Mouse (Mus musculus): ENCODE measurements around the gene Trim71.

DNA sequence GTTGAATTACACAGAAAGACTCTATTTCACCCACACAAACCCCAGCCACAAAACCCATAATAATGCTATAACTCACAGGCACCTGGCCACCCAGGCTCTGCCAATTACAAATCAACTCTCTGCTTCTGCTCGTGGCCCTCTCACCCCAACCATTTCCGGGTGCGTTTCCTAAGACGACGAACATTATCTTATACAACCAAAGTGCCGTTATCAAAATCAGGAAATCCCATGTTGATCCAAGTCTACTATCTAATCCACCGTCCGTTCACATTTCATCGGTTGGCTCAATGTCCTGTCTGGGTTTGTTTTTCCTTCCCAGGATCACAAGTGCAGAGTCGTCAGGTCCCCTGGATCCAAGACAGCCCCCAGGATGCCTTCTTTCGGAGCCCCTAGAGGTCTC, 14.5 kb upstream of the Trim71 start:
- TF ChIP-seq ZNF384 (IDR thresholded peaks at IDR 0.05; ENCODE audit: low read depth, low read length) (no peak), ZC3H11A (IDR thresholded peaks at IDR 0.05; ENCODE audit: borderline replicate concordance, low read depth, low read length) (no peak), CHD2 (IDR thresholded peaks at IDR 0.05; ENCODE audit: low read depth, low read length) (no peak)

Data from ES-E14 (cell line).